Mouse (Mus musculus) frontal cortex, postnatal 25 days (tissue): ENCODE results near the gene Ccnf.

Source experiments
- DNase-seq, 2 experiments: peaks; one replicate each; pipeline ENCODE4 v3.0.0; 2022; ENCODE audit warnings: low spot score in 2 of 2

The Ccnf gene

DNA sequence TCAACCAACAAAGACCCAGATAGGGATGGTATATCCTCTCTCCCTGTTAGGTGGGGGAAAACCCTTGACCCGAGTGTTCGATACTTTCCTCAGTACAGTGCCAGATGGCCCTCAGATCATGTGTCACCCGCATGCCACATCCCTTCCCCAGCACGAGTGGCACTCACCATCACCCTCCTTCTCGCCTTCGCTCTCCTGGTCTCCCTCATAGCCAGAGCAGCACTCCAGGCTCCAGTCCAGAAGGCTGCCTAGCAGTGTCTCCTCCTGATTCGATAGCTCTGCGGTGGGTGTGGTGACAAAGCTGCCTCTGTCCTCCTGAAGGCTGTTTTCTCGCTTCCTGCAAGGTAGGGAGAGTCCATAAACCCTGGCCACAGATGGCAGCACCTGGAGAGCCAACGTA is 26.5 kb downstream of the Ccnf start:
- no peak for DNase-seq

DNA sequence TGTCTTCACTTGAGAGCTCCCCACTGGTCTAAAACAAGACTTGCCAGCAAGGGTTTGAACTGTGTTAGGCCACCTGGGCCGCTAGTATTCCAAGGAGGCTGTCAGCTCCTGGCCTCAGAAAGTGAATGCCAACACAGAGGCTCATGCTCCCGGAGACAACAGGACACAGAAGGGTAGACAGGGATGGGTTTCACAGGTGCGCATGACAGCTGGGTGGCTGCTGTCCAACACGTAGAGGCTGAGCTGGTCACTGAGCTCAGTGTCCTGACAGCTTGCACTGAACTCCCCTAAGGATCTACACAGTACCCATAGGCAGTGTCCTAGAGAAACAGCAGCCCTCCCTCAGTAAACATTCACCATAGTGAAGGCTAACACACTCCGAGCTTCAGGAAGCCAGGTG is 27.8 kb downstream of the Ccnf start:
- DNase-seq, result no peak

DNA sequence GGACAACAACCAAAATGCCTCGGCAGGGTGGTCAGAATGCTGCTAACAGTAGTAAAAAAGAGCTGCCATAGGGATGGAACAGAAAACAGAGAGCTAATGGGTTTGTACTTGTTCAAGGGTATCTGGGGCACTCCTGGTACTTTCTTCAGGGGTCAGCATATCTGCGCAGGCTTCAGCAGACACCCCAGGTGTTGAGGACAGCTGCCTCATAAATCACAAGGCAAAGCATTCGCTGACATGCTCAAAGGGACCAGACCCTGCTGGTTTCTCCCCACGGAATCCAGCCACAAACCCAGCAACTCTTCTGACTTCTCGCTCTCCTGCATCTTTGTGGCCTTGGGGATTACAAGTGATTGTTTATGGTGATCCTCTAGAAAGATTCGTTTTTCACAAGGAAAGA is 28.6 kb downstream of the Ccnf start:
- DNase-seq, result no peak

DNA sequence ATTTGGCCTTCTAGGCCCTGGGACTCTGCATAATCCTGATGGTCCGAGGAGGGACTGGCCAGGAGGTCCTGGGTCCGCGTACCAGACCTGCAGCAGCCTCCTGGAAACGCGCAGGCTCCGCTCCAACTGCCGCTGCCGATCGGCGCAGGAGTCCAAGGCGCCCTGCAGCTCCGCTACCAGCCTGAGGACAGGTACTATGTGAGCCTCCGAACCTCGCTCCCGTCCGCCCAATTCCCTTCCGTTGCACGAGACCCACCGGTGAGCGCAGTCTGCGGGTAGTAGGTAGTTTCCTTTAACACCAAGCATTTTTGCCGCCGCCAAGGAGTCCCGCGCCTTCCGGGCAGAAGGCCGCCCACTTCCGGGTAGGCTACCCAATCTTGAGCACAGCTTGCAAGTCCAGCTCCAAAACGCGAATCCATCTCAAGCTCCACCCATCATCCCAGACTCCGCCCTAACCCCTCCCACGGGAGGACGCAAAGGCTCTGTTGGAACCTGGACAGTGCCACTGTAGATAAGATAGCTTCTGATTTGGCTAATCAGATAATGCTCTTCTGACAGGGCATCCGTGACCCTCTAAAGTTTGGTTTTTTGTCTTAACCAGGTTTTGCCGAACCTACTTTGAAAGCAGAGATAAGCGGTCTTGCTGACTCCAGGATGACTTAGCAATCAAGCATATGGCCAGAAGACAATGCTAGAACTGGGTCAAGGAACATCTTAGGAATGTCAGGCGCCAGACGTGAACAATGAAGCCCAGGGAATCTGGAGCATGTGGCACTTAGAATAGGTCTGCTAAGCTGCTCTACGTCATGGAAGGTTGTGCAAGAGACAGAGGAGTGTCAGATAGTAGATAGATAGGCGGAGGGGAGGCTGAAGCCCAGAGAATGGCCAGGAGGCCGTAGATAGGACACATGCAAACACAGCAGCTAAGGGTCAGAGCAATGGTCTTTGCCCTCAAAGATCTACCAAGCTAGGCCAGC is 30.6 kb downstream of the Ccnf start, which contains the start of gene Tedc2:
Gene Tedc2, minus strand, starts transcription at position 417 of the 977 bp plus-strand sequence.
- DNase-seq, result peak; percentile 78 to 82

DNA sequence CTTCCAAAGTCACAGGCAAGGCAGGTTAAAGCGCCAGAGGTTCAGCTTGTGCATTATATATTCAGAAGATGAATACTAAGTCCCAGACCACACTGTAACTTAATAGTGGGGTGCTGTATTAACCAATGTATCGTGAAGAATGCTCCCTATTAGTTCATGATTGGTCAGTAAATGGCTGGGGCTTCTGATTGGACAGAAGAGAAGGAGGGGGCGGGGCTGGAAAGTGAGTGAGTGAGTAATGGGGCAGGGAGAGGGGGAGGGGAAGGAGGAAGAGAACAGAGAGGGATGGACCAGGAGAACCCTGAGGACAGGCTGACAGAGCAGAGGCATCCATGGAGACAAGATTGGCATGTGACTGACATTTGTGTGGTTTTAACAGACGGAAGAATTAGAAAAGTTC is 34.4 kb downstream of the Ccnf start:
- no peak for DNase-seq

DNA sequence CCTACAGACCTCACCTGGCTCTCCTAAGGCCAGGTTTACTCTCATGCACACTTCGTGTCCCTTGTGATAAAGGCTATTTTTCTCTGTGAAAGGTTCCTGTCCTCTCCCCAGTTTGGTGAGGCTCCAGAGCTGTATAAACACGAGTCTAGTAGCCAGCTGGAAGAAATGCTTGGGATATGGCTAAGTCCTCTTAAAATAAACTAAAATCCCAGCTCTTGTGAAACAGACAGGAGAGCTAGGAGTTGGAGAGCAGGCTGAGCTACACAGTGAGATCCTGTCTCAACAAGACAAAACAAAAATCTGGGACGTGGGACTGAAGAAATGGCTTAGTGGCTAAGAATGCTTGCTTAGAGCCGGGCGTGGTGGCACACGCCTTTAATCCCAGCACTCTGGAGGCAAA is 38.1 kb downstream of the Ccnf start:
- DNase-seq, result no peak

DNA sequence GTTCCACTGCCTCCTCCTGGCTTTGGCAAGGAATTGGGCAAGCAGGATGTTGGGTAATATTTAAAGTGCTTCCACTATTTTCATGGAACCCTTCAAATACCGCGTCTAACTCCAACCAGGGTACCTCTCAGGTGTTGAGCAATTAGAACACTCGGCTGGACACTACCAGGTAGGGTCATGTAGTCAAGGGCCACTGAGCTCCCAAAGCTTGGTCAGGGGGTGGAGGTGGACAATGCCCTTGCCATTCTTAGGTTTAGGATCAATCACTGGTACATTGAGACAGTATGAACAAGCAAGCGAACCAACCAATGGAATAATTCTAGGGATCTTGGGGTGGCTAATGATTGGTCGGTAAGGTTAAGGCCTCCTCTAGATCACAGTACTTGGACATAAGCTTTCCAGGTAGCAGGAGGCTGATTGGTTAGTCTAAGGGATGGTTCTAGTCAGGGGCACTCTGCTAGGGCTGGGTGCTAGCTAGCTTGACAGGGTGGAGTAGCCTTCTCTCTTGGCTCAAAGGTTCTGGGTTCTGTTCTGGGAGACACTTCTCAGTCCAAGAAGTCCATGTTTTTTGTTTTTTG is 38.8 kb downstream of the Ccnf start:
- no peak for DNase-seq

DNA sequence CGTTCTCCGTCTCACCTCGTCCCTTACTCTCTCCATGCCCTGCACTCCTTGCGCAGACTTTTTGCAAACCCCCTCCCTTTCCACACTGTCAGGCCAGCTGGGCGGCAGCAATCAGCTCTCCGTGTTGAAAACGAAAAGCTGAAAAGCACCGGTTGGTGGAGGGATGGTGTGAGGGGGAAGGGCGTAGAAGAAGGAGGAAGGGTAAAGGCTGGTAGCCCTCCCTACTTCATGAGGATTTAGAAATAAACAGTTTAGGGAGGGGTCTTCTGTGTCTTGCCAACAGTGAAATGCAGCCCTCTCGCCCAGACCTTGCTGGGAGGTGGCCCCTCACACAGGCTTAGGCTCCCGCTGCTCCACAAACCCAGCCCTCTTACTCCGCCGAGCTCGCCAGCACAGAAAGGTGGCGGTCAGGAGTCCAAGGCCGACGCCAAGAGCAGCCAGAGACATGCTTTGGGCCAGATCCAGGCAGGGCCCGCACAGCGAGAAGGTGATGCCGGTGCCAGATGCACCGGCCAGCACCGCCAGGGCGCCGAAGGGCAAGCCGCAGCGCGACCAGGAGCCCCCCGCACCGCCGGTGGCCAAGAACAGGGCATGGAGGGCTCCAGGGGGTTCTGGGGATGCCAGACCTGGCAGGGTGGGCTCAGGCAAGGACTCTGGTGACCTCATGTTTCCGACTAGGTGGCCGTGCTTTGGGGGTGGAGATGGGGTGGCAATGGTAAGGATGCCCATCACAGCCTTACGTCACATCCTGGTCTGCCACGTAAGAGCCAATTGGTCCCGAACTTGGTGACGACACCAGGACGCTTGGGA is 39.4 kb downstream of the Ccnf start:
- DNase-seq, result peak; percentile 64 to 81

DNA sequence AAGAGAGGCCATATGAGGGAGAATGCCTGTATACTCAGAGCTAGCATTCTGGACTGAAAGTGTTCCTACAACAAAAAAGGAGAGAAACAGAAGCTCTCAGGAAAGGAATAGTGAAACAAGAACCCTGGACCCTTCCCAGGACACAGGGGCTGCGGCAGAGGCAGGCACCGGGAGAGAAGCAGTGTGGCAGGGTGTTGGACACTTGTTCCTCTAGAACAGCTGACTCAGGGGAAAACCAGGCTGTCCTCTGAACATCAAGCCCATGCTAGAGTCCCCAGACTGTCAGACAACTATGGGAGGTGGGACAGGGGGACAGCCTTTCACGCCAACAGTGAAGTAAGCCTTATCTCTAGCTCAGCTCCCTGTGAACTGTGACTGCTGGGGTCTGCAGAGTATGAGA is 40.7 kb downstream of the Ccnf start:
- no peak for DNase-seq

DNA sequence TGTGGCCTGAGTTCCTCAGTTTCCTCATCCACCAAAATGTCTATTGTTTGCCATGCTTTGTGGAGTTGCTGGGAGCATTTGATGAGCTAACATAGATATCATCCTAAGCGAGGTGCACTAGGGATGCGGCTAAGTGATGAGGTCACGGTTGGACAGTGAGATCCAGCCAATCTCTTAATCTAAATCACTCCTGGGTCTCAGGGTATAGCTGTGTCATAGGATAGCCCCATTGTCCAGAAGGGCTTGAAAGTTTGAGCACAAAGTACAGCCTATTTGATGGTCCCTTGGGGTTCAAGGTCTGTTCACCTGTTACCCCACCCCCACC is 41.4 kb downstream of the Ccnf start:
- DNase-seq, result no peak

DNA sequence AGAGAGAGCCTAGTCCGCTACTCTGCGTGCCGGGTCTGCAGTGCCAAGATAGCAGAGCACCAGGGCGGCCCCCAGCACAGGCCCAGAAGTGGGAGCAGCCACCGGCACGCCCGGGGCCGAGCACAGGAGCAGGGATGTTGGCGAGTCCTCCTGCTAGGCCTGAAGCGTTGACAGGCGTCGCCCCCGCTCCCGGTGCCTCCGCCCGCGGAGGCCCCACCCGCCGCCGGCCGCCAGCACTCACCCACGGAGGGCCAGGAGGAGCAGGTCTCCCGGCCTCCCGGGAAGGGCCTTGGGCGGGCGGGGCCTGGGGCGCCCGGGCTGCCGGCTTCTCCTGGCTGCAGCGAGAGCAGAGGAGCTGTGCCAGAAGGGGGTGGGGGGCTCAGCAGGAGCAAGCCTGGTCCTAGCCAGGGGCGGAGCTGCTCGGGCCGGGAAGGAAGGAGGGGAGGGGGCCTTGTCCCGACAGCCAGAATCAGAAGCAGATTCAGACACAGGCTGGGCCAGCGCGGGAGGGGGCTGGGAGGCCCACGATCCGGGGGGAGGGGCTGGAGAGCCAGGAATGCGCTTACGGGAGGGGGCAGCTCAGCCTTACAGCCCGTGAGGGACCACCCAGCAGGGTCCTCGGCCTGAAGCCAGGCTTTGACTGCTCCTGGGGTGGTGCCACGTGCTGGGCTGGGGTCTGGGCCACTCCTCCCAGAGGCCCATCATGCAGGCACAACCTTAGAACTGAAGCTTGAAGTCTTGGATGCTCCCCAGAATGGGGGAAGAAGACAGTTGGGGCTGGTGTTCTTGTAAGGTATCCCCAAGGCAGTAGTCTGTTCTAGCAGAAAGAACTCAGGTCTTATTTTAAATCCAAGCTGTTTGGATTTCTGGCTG is 42.0 kb downstream of the Ccnf start, which contains the start of gene Ntn3:
Gene Ntn3, minus strand, starts transcription at position 489 of the 873 bp plus-strand sequence.
- DNase-seq, result no peak

DNA sequence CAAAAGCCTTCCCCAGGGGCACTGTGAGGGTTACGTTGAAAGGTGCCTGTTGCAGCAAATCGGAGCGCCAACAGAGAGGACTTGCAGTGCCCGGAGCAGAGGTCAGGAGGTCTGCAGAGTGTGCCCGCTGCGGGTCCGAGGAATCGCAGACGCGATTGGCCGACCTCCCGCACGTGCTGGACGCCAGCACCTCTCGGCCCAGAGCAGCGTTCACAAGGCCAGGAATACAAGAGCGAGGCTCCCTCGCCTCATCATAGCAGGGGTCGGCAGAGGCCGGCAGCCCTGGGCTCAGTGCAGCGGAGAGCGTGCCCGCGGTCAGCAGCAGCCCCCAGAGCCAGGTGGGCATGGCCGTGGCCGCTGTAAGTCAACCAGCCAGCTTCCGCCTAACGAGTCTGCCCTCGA is 42.6 kb downstream of the Ccnf start:
- DNase-seq, result no peak

DNA sequence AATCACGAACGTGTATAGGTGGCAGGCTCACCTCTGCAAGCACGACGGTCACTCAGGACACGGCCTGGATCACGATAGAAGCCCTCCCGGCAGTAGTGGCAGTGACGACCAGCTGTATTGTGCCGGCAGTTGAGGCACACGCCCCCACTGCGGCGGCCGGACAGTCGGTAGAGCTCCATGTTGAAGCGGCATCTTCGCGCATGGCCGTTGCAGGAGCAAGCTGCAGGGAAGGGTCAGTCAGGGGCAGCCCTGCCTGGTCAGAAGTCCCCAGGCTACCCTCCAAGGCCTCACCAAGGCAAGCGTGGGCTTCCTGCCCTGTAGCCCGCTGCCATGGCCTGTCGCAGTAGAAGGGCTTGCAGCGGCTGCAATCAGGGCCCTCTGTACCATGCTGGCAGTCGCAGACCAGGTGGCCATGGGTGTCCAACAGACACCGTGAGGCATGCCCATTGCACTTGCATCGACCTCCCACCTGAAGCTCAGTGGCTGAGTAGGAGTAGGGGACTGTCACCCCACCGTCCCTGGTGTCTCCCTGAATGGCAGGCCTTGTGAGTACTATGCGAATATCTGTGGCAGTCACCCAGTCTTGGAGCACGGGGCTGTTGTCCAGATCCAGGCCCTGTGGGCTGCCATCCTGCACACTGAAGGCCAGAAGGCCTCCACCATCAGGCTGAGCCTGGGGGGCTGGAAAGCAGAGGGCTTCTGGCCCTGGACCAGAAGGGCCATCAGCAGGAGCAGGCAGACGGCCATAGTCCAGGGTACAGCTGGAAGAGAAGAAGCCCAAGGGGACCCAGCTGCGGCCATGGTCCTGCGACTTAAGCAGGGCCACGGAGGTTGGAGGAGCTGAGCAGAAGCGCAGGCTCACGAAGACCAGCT is 43.3 kb downstream of the Ccnf start:
- no peak for DNase-seq

DNA sequence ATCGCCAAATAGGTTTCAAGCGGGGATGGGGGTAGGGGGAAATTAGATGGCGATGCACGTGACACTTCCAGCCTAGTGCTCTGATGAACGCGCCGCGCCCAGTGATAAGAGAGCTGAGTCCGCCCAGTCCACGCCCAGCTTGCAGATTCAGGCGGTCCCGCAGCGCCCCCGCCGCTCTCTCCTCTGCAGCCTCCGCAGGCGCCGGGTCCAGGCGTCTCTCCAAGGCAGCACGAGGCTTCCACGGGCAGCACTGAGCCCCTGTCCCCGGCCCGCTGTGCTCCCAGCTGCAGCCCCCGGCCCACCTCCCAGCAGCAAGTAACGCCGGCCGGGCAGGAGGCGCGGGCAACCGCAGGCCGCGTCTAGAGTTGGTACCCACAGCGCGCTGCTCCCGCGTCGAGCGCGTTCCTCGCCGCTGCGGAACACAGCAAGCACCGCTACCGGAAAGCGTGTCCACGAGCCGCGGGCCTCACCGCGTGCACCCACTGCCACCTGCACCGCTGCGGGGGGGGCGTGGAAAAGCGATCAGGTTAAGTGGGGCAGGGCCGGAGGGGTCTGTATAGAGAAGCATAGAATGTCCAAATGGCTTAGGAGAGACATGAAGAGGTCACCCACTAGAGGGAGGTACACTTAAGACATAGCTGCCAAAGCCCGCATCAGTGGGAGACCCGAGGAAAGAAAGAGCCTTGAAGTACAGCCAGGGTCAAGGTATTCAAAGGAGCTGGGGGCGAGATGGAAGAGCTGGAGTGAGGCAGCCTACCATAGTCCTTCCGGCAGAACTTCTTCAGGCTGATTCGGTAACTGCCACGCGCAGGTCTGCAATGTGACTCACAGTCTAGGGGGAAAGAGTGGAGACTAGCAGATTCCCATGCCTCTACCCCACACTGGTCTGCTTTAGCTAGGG is 44.6 kb downstream of the Ccnf start:
- DNase-seq, result peak; percentile 58 to 65

DNA sequence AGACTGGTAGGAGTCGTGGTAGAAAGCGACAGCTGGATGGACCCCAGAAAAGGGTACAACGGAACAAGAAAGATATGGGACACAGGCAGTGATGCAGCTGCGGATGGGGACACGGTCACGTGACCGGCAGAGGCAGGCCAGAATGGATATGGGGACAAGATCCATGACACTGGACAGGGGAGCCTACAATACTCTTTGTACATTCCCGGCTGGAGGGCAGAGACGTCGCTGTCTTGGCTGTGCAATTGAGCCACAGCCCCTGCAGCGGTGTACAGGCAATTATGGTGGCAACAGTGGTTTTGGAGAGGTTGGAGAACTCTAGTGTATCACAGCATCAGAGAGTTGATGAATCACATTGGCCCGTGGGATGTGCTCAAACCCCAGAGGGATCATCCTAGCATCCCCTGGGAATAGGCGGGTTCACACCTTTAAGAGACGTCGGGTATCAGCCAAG is 45.3 kb downstream of the Ccnf start:
- no peak for DNase-seq

DNA sequence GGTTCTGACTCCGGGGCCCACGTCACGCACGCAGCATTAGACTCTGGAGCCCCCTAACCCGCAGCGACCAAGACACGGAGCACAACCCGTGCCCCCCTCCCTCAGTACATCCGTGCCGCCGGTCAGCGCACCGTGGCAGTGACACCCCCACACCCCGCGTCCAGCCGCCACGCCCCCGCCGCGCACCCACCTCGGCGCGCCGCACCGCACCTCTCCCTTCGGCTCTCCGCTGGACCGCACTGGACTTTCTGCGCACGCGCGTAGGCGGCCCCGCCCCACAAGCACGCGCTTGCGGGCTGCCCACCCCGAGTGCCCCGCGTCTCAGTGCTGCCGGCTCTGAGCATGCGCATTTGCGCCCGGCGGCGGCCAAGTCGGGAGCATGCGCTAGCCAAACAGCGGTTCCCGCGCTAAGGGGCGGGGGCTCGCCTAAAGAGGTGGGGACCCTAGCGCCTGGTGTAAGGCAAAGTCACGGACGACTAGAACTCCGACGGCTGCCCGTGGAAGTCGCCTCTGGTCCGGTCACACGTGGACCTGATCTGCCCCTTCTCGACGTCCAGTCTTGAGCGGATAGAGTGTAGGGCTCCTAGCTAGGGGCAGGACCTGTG is 45.9 kb downstream of the Ccnf start, which contains the start of gene Tbc1d24:
Gene Tbc1d24, minus strand, starts transcription at position 279 of the 605 bp plus-strand sequence.
- peak; percentile 88 for DNase-seq

DNA sequence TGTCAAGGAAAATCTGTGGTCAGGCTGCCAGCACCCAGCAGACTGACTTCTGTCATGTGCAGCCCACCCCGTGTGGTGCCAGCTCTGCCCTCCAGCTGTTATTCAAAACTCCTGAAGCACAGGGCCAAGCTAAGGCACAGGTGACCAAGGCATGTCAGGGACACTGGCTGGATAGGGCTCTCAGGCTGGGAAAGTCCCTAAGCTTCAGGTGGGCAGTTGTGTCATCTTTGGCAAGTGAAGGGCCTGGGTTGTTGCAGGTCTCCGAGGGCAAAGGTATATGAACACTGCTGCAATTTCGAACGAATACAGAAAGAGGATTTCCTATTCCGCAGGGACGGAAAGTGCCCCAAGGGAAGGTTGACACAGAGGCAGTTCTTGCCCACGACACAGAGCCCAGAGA is 46.4 kb downstream of the Ccnf start:
- DNase-seq, result no peak

DNA sequence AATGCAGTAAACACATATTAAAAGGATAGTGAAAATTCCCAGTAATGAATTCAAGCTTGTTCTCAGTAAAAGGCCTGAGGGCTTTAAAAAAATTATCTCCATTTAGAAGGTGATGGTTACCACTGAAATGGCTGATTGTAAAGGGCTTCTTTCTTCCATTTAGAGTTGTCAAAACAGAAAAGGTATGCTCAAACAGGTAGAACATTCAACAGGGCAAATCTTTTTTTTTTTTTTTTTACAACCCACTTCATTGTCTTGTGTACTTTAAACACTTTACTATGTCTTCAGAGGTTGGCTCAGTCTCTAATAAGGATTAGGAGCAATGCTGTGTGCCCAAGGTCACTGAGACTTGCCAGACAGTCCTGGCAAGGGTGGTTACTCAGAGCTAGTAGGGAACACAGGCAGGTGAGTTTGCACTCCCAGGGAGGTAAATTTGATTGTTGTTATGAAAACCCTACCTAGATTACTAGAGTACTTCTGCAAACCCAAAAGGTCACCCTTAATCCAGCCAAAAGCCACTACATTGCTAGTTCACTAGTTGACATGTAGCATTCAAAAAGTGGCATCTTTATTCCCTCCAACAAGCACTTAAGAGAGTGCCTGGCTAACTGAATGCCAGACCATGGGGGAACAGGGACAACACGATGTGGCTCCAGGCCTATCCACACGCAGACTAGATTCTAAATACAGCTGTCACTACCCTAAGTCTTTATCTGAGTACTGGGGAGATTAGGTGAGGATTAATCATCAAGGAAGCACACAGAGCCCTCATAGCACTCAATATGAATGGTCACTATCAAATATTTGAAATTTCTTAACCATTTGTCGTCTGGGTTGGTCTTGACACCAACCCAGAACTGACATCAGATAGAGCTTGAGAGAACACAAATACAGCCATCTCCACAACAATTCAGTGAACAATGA is 47.4 kb downstream of the Ccnf start:
- DNase-seq, result no peak
